Mouse (Mus musculus): ENCODE data around the gene Dcst2.

DNA sequence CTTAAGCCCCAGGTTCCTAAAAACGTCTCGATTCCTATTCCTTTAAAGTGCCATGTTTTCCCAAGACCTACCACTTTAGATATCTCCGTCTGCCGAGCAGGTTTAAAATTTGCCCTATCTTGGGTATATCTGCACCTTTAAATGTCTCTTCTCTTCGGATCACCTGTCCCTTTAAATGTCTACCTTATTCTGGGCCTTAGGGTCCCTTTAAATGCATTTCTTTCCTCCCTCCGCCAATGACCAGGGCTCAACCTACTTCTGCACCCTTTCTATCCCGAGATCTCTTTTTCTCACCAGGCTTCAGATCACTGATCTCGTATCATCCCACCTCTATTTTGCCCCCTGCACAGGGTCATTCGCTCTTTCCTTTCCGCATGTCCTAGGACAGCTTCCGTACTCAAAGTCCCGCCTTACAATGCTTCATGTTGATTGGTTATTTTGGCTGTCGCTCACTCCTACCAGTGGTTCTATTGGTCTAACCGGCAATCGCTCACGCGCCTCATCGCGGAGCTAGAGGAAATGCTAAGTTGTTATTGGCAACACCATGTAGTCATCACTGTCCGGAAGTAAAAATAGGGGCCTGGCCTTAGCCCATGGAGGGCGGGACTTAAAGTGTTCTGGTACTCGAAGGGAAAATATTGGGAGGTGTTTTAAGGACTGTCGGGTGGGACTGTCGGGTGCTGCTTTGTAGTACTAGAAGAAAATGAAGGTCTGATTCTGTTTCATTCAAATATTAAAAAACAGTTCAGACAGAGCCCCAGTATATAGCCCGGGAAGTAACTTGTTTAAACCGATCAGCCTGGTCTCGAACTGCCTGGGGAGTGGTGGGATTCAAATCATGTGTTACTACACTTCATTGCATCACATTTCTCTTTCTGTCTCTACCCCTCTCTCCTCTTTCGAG lies 50.0 kb downstream of the Dcst2 start, which contains the start of gene Flad1:
- no peak for TF ChIP-seq CTCF (IDR thresholded peaks at IDR 0.05; ENCODE audit: low read depth)
- TF ChIP-seq EP300 (IDR thresholded peaks at IDR 0.05; ENCODE audit: low read depth): peak; percentile 76; the same call in 1 of the 2 replicates

All from liver, embryonic 14.5 days (tissue).